10 mouse cellular contexts compared by ENCODE assay signal in the genomic region with DNA sequence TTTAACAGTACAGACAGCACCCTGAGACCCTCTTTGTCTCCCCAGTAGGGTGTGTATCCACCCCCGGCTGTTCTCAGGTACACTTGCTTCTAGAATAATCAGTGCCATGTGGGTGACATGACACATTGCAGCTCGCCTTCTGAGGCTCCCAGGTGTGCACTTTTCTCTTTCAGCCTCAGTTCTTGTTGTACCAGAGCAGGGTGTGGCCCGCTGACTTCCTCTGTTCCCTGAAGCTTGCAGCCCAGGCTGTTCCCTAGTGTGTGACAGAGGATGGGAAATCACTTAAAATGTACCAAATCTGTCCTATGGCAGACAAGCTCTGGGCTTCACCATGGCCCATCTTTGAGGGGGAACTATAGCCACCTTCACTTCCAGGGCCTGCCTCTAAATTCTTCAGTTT.
DNase-seq lines count a peak whose midpoint lies in the region; ATAC-seq lines count a peak whose summit lies in the region.
"Had no signal": no experiment of that assay in that cellular context is flagged by ENCODE, and none has a peak within 500 bp of the region (broad histone marks: within the 10 kb centered on the region; RNA-seq: fewer than 3 reads in every experiment).

No protein-coding gene starts in this region.

- H3K9me3 ChIP-seq in hindbrain, embryonic 10.5 days, result no peaks in the 10 kb centered on the region
- no peaks in the 10 kb centered on the region for H3K9me3 ChIP-seq in hindbrain, embryonic 16.5 days (ENCODE audit: control insufficient read depth, low read length)
- H3K9me3 ChIP-seq in neural tube, embryonic 11.5 days (ENCODE audit: control insufficient read depth, low read length), result no peaks in the 10 kb centered on the region
- no peaks in the 10 kb centered on the region for H3K9me3 ChIP-seq in neural tube, embryonic 15.5 days (replicated peaks)
- no peaks in the 10 kb centered on the region for H3K9me3 ChIP-seq in heart, embryonic 16.5 days (replicated peaks; ENCODE audit: control insufficient read depth, low read length)
- no peaks in the 10 kb centered on the region for H3K9me3 ChIP-seq in neural tube, embryonic 13.5 days

- DNase-seq in hindbrain, embryonic 10.5 days (ENCODE audit: low spot score), result no peak
- no peak for DNase-seq in neural tube, embryonic 11.5 days (ENCODE audit: low spot score)
- no peak for DNase-seq in adrenal gland, postnatal 14 days
- DNase-seq: adrenal gland, adult 8-10 months had no signal

- ATAC-seq in hindbrain, embryonic 16.5 days, result no peak
- ATAC-seq in neural tube, embryonic 11.5 days (ENCODE audit: insufficient read depth, low FRiP score, low TSS enrichment), result no peak; the same call in 1 of the 2 replicates
- ATAC-seq in neural tube, embryonic 15.5 days (ENCODE audit: low FRiP score), result no peak
- no peak for ATAC-seq in heart, embryonic 16.5 days (replicated peaks; ENCODE audit: extremely low read depth, insufficient read depth, low FRiP score)
- no peak for ATAC-seq in neural tube, embryonic 13.5 days (ENCODE audit: low read depth)

- peak overlapping the region; percentile 74 for H3K27ac ChIP-seq in hindbrain, embryonic 10.5 days
- H3K27ac ChIP-seq in hindbrain, embryonic 16.5 days (ENCODE audit: low read depth, low read length), result no peak overlapping the region
- H3K27ac ChIP-seq in neural tube, embryonic 11.5 days (ENCODE audit: low read depth, low read length), result 0 out of 2 replicates have a peak overlapping the region, but pooled peaks have one; percentile 39
- no peak overlapping the region for H3K27ac ChIP-seq in neural tube, embryonic 15.5 days (replicated peaks)
- peak overlapping the region; percentile 62 for H3K27ac ChIP-seq in heart, embryonic 16.5 days (ENCODE audit: low read length)
- peak overlapping the region; percentile 69 for H3K27ac ChIP-seq in neural tube, embryonic 13.5 days (replicated peaks)
- H3K27ac ChIP-seq: liver, embryonic 14.5 days had no signal

- H3K36me3 ChIP-seq in hindbrain, embryonic 10.5 days, result no peaks in the 10 kb centered on the region
- no peaks in the 10 kb centered on the region for H3K36me3 ChIP-seq in hindbrain, embryonic 16.5 days (ENCODE audit: control insufficient read depth, insufficient read depth, low read length)
- no peaks in the 10 kb centered on the region for H3K36me3 ChIP-seq in neural tube, embryonic 11.5 days (ENCODE audit: control insufficient read depth, insufficient read depth, low read length)
- no peaks in the 10 kb centered on the region for H3K36me3 ChIP-seq in neural tube, embryonic 15.5 days
- no peaks in the 10 kb centered on the region for H3K36me3 ChIP-seq in heart, embryonic 16.5 days (ENCODE audit: control insufficient read depth, insufficient read depth)
- H3K36me3 ChIP-seq in neural tube, embryonic 13.5 days, result no peaks in the 10 kb centered on the region

- no peak overlapping the region for H3K4me2 ChIP-seq in hindbrain, embryonic 16.5 days (ENCODE audit: low read length)
- H3K4me2 ChIP-seq in neural tube, embryonic 11.5 days (ENCODE audit: low read depth), result no peak overlapping the region
- H3K4me2 ChIP-seq in neural tube, embryonic 15.5 days, result no peak overlapping the region
- no peak overlapping the region for H3K4me2 ChIP-seq in heart, embryonic 16.5 days (ENCODE audit: low read depth, low read length)
- no peak overlapping the region for H3K4me2 ChIP-seq in neural tube, embryonic 13.5 days

- no peak overlapping the region for H3K4me3 ChIP-seq in hindbrain, embryonic 10.5 days
- no peak overlapping the region for H3K4me3 ChIP-seq in hindbrain, embryonic 16.5 days (ENCODE audit: low read length)
- H3K4me3 ChIP-seq in neural tube, embryonic 11.5 days (ENCODE audit: low read depth, low read length), result no peak overlapping the region
- H3K4me3 ChIP-seq in neural tube, embryonic 15.5 days (replicated peaks), result no peak overlapping the region
- no peak overlapping the region for H3K4me3 ChIP-seq in heart, embryonic 16.5 days (ENCODE audit: low read length)
- H3K4me3 ChIP-seq in neural tube, embryonic 13.5 days, result no peak overlapping the region
- H3K4me3 ChIP-seq: erythroblast, embryonic 14.5 days had no signal

- 84% methylated on average over 3 of the region's 3 CpGs for WGBS in hindbrain, embryonic 10.5 days
- WGBS in hindbrain, embryonic 16.5 days, result 83% methylated on average over 3 of the region's 3 CpGs
- WGBS in neural tube, embryonic 11.5 days, result 83% methylated on average over 3 of the region's 3 CpGs
- 90% methylated on average over 3 of the region's 3 CpGs for whole genome bisulfite sequencing in neural tube, embryonic 15.5 days
- 82% methylated on average over 3 of the region's 3 CpGs for WGBS in heart, embryonic 16.5 days
- WGBS in neural tube, embryonic 13.5 days, result 80% methylated on average over 3 of the region's 3 CpGs

- peaks cover 30% of the 10 kb centered on the region for H3K4me1 ChIP-seq in hindbrain, embryonic 10.5 days (replicated peaks)
- peaks cover 14% of the 10 kb centered on the region for H3K4me1 ChIP-seq in hindbrain, embryonic 16.5 days (ENCODE audit: control insufficient read depth, insufficient read depth, low read depth, low read length)
- peaks cover 8% of the 10 kb centered on the region for H3K4me1 ChIP-seq in neural tube, embryonic 11.5 days (ENCODE audit: control insufficient read depth, insufficient read depth, low read length)
- H3K4me1 ChIP-seq in neural tube, embryonic 15.5 days, result peaks cover 25% of the 10 kb centered on the region
- peaks cover 29% of the 10 kb centered on the region for H3K4me1 ChIP-seq in heart, embryonic 16.5 days (ENCODE audit: control insufficient read depth, insufficient read depth, low read length)
- H3K4me1 ChIP-seq in neural tube, embryonic 13.5 days (replicated peaks), result peaks cover 33% of the 10 kb centered on the region

- no peak overlapping the region for H3K9ac ChIP-seq in hindbrain, embryonic 16.5 days (ENCODE audit: low read depth, low read length)
- no peak overlapping the region for H3K9ac ChIP-seq in neural tube, embryonic 11.5 days (ENCODE audit: low read length)
- no peak overlapping the region for H3K9ac ChIP-seq in neural tube, embryonic 15.5 days (replicated peaks)
- peak overlapping the region; percentile 34 for H3K9ac ChIP-seq in heart, embryonic 16.5 days (ENCODE audit: low read length)
- no peak overlapping the region for H3K9ac ChIP-seq in neural tube, embryonic 13.5 days
- H3K9ac ChIP-seq: liver, embryonic 14.5 days had no signal

- H3K27me3 ChIP-seq in hindbrain, embryonic 10.5 days (ENCODE audit: insufficient read depth, poor library complexity, severe bottlenecking), result no peaks in the 10 kb centered on the region
- no peaks in the 10 kb centered on the region for H3K27me3 ChIP-seq in hindbrain, embryonic 16.5 days (replicated peaks; ENCODE audit: control insufficient read depth, insufficient read depth, low read length)
- no peaks in the 10 kb centered on the region for H3K27me3 ChIP-seq in neural tube, embryonic 11.5 days (ENCODE audit: control insufficient read depth, insufficient read depth, low read length)
- H3K27me3 ChIP-seq in neural tube, embryonic 15.5 days (replicated peaks), result no peaks in the 10 kb centered on the region
- H3K27me3 ChIP-seq in heart, embryonic 16.5 days (ENCODE audit: control insufficient read depth, insufficient read depth, low read length), result no peaks in the 10 kb centered on the region
- H3K27me3 ChIP-seq in neural tube, embryonic 13.5 days, result no peaks in the 10 kb centered on the region

Comparison
In these comparisons a context has a peak if more than half of its experiments do, and no peak if none do; other contexts are left out.
1. H3K27ac ChIP-seq: peak in hindbrain, embryonic 10.5 days (single experiment), neural tube, embryonic 11.5 days (single experiment), heart, embryonic 16.5 days (single experiment) and neural tube, embryonic 13.5 days (single experiment); none in hindbrain, embryonic 16.5 days (single experiment) and neural tube, embryonic 15.5 days (single experiment).